Mouse (Mus musculus) 3134 (cell line): ENCODE measurements around the gene Ehmt2.
A peak's percentile ranks its signal among the peaks of the same experiment; 100 is the strongest.
"Not testable (repeated sequence)": the region's sequence is repeated elsewhere in the genome, so short reads cannot be mapped to it uniquely, and the experiment has no call there.

Source experiments
- DNase-seq: peaks from one replicate; pipeline ENCODE4 v3.0.0-alpha.2; 2011; ENCODE audit warnings: low spot score; ENCODE audit not compliant: insufficient read length; ENCODE audit errors: extremely low read depth

The Ehmt2 gene

GRCm38 (mm10) chr17:34917188-34917587 is 18.9 kb downstream of the Ehmt2 start:
- DNase-seq: no peak

GRCm38 (mm10) chr17:34922939-34923338 is 24.7 kb downstream of the Ehmt2 start:
- DNase-seq: no peak

DNA sequence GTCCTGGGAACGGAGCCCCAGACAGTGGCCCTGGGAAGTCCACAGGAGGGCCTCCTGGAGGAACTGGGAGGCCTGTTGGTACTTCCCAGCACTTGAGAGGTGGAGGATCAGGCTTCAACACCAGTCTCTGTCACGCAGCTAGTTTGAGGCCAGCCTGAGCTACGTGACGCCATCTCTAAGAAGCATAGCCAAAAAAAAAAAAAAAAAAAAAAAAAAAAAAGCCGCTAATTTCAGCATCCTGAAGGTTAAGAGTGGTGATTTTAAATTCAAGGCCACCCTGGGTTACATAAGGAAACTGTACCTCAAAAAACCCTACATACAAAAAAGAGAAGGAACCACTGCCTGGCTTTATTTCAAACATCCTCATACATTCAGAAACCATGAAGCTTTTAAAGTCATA is 26.0 kb downstream of the Ehmt2 start:
- DNase-seq: no peak

GRCm38 (mm10) chr17:34927306-34928019 is 29.2 kb downstream of the Ehmt2 start:
- DNase-seq: no peak

DNA sequence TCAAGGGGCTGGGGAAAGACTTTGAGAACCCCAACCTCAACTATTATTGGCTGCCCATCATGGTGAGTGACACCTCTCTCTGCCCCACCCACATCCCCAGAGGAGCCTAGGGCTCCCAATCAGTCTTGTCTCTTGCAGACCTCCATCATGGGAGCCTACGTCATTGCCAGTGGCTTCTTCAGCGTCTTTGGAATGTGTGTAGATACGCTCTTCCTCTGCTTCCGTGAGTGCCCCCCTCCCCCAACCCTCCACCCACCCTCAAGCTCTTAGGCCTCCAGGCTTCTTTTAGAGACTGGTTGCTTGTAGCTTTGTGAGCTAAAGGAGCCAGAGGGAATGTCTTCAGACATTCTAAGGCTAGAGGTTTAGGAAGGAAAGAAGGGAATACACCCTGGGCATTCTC is 30.6 kb downstream of the Ehmt2 start:
- no peak for DNase-seq

DNA sequence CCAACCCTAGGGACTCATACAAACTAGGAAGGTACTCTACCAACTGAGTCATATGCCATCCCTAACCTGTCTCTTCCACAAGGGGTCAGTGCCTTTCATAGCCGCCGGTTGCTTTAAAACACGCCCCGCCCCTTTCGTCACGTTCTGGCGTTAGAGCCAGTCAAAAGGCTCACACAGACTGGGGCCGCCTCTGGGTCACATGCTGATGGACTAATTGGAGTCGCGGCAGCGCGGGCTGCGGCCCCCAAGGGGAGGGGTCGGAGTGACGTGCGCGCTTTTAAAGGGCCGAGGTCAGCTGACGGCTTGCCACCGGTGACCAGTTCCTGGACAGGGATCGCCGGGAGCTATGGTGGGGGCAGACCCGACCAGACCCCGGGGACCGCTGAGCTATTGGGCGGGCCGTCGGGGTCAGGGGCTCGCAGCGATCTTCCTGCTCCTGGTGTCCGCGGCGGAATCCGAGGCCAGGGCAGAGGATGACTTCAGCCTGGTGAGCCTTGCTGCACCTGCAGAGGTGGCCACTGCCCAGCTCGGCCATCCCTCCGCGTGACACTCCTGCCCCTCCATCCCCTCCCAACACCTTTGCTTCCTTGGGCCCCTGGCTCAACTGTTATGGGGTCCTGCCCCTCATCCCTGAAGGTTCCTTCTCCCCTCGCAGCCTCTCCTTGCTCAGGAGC is 32.9 kb downstream of the Ehmt2 start, which contains the start of gene Neu1:
TSS of gene Neu1 (plus strand) at position 193 of the 674 bp plus-strand sequence.
- peak; percentile 96 for DNase-seq

DNA sequence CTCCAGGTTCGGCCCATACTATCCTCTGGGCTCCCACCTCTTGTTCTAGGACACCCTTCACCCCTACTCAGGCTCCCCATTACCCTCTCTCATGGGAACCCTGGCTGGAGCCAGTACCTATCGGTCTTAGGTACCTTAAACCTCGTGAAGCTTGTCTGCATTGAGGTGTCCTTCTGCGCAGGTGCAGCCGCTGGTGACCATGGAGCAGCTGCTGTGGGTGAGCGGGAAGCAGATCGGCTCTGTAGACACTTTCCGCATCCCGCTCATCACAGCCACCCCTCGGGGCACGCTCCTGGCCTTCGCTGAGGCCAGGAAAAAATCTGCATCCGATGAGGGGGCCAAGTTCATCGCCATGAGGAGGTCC is 33.4 kb downstream of the Ehmt2 start:
- DNase-seq: no peak

GRCm38 (mm10) chr17:34932287-34932686 is 34.0 kb downstream of the Ehmt2 start:
- no peak for DNase-seq

DNA sequence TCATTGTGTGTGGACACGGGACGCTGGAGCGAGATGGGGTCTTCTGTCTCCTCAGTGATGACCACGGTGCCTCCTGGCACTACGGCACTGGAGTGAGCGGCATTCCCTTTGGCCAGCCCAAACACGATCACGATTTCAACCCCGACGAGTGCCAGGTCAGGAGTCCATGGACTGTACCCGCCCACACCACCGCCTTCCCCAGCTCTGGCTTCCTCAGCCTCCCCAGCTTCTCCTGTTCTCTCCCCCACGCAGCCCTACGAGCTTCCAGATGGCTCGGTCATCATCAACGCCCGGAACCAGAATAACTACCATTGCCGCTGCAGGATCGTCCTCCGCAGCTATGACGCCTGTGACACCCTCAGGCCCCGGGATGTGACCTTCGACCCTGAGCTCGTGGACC is 35.8 kb downstream of the Ehmt2 start:
- no peak for DNase-seq

DNA sequence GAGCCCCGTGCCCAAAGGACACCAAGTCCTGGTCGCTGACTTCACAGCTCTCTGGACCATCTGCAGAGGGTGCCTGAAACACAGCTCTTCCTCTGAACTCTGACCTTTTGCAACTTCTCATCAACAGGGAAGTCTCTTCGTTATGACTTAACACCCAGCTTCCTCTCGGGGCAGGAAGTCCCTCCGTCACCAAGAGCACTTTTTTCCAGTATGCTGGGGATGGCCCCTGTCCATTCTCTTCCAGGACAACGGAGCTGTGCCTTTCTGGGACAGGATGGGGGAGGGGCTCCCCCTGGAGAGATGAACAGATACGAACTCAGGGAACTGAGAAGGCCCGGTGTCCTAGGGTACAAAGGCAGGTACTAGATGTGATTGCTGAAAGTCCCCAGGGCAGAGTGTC is 36.6 kb downstream of the Ehmt2 start:
- no peak for DNase-seq

- DNase-seq: no peak
Measured at GRCm38 (mm10) chr17:34937960-34938505, 39.8 kb downstream of the Ehmt2 start.

- no peak for DNase-seq
Measured at GRCm38 (mm10) chr17:34941344-34942041, 43.2 kb downstream of the Ehmt2 start.

DNA sequence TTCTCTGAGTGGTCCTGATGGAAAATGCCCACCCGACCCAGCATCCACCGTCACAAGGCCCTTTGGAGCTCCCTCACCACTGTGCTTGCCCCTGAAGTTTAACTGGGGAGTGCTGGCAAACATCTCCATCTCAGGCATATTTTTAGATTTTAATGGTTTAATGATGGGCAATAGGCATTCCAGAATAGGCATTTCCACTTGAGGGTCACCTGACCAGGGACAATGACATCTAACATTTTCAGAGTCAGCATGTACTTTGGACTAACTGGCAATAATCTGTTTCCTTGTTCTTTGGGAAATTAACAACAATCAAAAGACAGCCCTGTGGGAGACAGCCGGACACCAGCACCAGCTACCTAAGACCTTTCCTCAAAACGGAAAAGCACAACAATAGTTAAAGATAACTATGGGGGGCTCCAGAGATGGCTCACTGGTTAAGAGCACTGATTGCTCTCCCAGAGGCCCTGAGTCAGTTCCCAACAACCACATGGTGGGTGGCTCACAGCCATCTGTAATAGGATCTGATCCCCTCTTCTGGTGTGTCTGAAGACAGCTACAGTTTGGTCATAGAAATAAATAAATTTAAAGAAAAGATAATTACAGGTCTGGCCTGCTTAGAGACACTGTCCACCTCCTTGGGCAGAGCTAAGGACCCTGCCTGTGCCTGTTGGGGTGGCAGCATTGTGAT is 45.0 kb downstream of the Ehmt2 start:
- DNase-seq: no peak

DNA sequence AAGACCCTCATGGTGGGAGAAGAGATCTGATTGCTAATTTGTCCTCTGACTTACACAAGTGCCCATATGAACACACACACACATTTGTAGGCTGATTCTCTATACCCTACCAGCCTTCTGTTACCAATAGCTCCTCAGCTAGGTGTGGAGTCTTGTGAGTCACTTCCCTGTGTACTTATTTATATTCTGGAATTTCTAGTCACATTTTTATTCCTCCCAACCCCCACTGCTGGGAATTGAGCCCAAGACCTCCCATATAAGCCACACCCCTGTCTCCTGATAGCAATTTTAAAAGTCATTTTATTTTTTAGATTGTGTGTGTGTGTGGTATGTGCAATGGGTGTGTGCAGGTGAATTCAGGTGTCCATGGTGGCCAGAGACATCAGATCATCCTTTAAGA is 46.1 kb downstream of the Ehmt2 start:
- no peak for DNase-seq

- no peak for DNase-seq
Measured at GRCm38 (mm10) chr17:34946486-34947140, 48.3 kb downstream of the Ehmt2 start.

GRCm38 (mm10) chr17:34947606-34948005 is 49.3 kb downstream of the Ehmt2 start:
- no peak for DNase-seq

DNA sequence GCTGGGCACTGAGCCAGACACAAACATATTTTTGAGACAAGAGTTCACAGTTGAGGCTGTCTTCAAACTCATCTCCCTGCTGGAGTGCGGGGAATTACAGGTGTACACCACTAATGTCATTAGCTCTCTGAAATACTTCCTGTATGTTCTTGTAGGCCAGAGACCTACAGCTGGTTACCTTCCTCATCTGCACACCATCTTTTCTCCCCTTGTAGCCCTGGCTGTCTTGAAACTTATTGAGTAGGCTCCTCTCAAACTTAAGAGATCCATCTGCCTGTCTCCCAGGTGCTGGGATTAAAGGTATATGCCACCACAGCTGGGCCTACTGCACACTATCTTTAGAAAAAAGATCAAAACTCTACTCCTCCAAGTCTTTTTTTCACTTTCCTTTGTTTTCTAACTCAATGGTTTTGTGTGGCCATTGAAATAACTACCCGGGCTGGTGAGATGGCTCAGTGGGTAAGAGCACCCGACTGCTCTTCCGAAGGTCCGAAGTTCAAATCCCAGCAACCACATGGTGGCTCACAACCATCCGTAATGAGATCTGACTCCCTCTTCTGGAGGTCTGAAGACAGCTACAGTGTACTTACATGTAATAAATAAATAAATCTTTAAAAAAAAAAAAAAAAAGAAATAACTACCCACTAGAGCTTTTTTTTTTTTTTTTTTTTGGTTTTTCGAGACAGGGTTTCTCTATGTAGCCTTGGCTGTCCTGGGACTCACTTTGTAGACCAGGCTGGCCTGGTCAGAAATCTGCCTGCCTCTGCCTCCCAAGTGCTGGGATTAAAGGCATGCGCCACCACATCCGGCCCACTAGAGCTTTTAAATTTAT is 50.7 kb downstream of the Ehmt2 start:
- DNase-seq: not testable (repeated sequence)

- DNase-seq: no peak
Measured at GRCm38 (mm10) chr17:34949553-34949969, 51.3 kb downstream of the Ehmt2 start.
